Mouse (Mus musculus) liver, embryonic 14.5 days (tissue): ENCODE results near the gene Tbr1.

Source experiments
- CTCF ChIP-seq: IDR thresholded peaks from 2 replicates; pipeline ENCODE4 v1.5.1; 2016; ENCODE audit warnings: antibody characterized with exemption, low read depth, control low read depth
- EP300 ChIP-seq: IDR thresholded peaks from 2 replicates; pipeline ENCODE4 v1.6.1; 2016; ENCODE audit warnings: antibody characterized with exemption, low read depth

- no peak for TF ChIP-seq CTCF
- TF ChIP-seq EP300: no peak
Observed at GRCm38 (mm10) chr2:61818197-61818596, 15.5 kb downstream of the Tbr1 start.
